Mouse (Mus musculus): Measurements from ENCODE around the gene Ephb1. TPM values are rescaled to one million over a fixed set of nuclear protein-coding genes. Genes with fewer than 3 reads are reported as not detected.

The Ephb1 gene
- polyA plus RNA-seq, 1 experiment from 2014 or later: 12.8 TPM

DNA sequence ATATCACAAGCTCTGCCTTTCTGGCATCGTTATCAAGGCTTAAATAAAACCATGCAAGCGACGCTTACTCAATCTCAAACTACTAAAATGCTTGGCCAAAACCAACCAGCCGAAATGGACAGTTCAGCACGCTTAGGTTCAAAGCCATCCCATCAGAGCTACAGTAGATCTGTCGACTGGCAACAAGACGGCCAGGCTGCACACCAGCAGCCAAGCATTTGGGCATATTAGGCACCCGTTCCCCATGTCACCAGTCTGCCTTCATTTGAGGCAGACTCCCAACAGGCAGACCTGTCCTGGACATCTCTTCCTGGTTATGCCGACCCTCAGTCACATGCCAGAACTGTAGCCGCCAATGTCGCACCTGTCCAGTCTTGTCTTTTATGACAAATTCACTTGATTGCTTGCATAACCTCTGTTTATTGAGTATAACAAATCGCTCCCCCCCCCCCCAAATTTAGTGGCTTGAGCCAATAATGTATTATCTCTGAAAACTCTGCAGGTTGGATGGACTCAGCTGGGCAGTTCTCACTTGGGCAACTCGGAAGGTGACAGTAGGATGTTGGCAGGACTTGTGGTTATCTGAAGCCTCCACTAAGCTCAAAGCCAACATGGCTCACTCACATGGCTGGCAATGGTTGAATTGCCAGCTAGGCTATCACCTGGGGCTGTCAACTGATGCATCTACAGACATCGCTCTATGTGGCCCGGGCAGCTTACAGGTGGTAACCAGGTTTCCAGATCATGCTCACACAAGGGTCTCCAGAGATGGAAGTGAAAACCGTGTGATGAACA lies 24.0 kb downstream of the Ephb1 start:
- no peak for DNase-seq (ENCODE audit: low spot score)
- Histone ChIP-seq H3K36me3 (ENCODE audit: control insufficient read depth, insufficient read depth, low read length) (no peaks in the 10 kb centered on the region), H3K4me1 (replicated peaks; ENCODE audit: control insufficient read depth, insufficient read depth, low read length) (no peaks in the 10 kb centered on the region), H3K9me3 (ENCODE audit: control insufficient read depth, low read length) (no peaks in the 10 kb centered on the region), H3K4me3 (ENCODE audit: low read depth, low read length) (no peak overlapping the region), H3K27me3 (replicated peaks; ENCODE audit: control insufficient read depth, insufficient read depth, low read length) (no peaks in the 10 kb centered on the region), H3K9ac (ENCODE audit: low read length) (no peak overlapping the region), H3K4me2 (ENCODE audit: low read length) (no peak overlapping the region), H3K27ac (ENCODE audit: low read depth) (no peak overlapping the region)
- no peak for ATAC-seq (replicated peaks; ENCODE audit: low FRiP score, low TSS enrichment, low read depth)
- WGBS: 93% methylated on average over 16 of the region's 16 CpGs

DNA sequence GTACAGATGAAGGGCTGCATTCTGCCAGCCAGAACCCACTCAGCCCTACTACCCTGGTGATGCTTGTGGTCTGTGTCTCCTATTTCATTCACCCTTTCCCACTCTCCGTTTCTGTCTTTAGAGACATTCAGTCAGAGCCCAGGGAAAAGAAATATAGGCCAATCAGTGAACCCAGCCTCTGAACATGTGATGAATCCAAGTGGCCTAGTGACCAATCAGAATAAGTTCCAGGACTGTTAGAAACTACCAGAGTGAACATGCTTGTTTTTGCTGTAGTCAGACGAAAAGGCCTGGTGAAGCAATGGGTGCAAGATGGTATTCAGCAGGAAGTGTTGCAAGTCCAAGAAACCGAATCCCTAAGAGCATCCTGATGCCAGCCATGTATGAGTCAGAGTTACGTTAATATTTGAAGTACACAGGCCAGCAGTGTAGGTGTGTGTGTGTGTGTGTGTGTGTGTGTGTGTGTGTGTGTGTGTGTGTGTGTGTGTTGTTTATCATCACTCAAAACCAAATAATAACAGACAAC lies 26.8 kb downstream of the Ephb1 start:
- Histone ChIP-seq H3K4me3 (ENCODE audit: low read depth, low read length) (no peak overlapping the region), H3K36me3 (ENCODE audit: control insufficient read depth, insufficient read depth, low read length) (no peaks in the 10 kb centered on the region), H3K9ac (ENCODE audit: low read length) (no peak overlapping the region), H3K27ac (ENCODE audit: low read depth) (no peak overlapping the region), H3K4me2 (ENCODE audit: low read length) (no peak overlapping the region), H3K27me3 (replicated peaks; ENCODE audit: control insufficient read depth, insufficient read depth, low read length) (no peaks in the 10 kb centered on the region), H3K4me1 (replicated peaks; ENCODE audit: control insufficient read depth, insufficient read depth, low read length) (no peaks in the 10 kb centered on the region), H3K9me3 (ENCODE audit: control insufficient read depth, low read length) (no peaks in the 10 kb centered on the region)
- no peak for ATAC-seq (replicated peaks; ENCODE audit: low FRiP score, low TSS enrichment, low read depth)
- DNase-seq (ENCODE audit: low spot score): no peak
- WGBS: 76% methylated on average over 4 of the region's 4 CpGs

- no peaks in the 10 kb centered on the region for H3K36me3 ChIP-seq (ENCODE audit: control insufficient read depth, insufficient read depth, low read length)
- 83% methylated on average over 6 of the region's 6 CpGs for WGBS
- DNase-seq (ENCODE audit: low spot score) (no peak), ATAC-seq (replicated peaks; ENCODE audit: low FRiP score, low TSS enrichment, low read depth) (no peak)
- H3K9me3 ChIP-seq (ENCODE audit: control insufficient read depth, low read length): no peaks in the 10 kb centered on the region
- no peak overlapping the region for H3K9ac ChIP-seq (ENCODE audit: low read length)
- no peaks in the 10 kb centered on the region for H3K27me3 ChIP-seq (replicated peaks; ENCODE audit: control insufficient read depth, insufficient read depth, low read length)
- no peak overlapping the region for H3K4me3 ChIP-seq (ENCODE audit: low read depth, low read length)
- no peaks in the 10 kb centered on the region for H3K4me1 ChIP-seq (replicated peaks; ENCODE audit: control insufficient read depth, insufficient read depth, low read length)
- no peak overlapping the region for H3K27ac ChIP-seq (ENCODE audit: low read depth)
- H3K4me2 ChIP-seq (ENCODE audit: low read length): no peak overlapping the region
These were observed 39.1 kb downstream of the Ephb1 start for GRCm38 (mm10) chr9:102315436-102315835.

GRCm38 (mm10) chr9:102314795-102315194 lies 39.7 kb downstream of the Ephb1 start:
- WGBS: 76% methylated on average over 1 of the region's 1 CpGs
- DNase-seq (ENCODE audit: low spot score): no peak

GRCm38 (mm10) chr9:102310431-102310830 lies 44.1 kb downstream of the Ephb1 start:
- H3K27me3 ChIP-seq (replicated peaks; ENCODE audit: control insufficient read depth, insufficient read depth, low read length): no peaks in the 10 kb centered on the region
- ATAC-seq (replicated peaks; ENCODE audit: low FRiP score, low TSS enrichment, low read depth): no peak
- DNase-seq (ENCODE audit: low spot score): no peak

More at GRCm38 (mm10) chr9:102314795-102315194, 39.7 kb downstream of the Ephb1 start:
- no peak overlapping the region for H3K4me2 ChIP-seq (ENCODE audit: low read length)
- H3K9ac ChIP-seq (ENCODE audit: low read length): no peak overlapping the region
- no peak for ATAC-seq (replicated peaks; ENCODE audit: low FRiP score, low TSS enrichment, low read depth)
- no peaks in the 10 kb centered on the region for H3K36me3 ChIP-seq (ENCODE audit: control insufficient read depth, insufficient read depth, low read length)
- no peaks in the 10 kb centered on the region for H3K27me3 ChIP-seq (replicated peaks; ENCODE audit: control insufficient read depth, insufficient read depth, low read length)
- no peak overlapping the region for H3K4me3 ChIP-seq (ENCODE audit: low read depth, low read length)
- H3K27ac ChIP-seq (ENCODE audit: low read depth): no peak overlapping the region
- H3K4me1 ChIP-seq (replicated peaks; ENCODE audit: control insufficient read depth, insufficient read depth, low read length): no peaks in the 10 kb centered on the region
- no peaks in the 10 kb centered on the region for H3K9me3 ChIP-seq (ENCODE audit: control insufficient read depth, low read length)

GRCm38 (mm10) chr9:102309278-102309677 lies 45.2 kb downstream of the Ephb1 start:
- Histone ChIP-seq H3K27ac (ENCODE audit: low read depth) (no peak overlapping the region), H3K4me3 (ENCODE audit: low read depth, low read length) (no peak overlapping the region), H3K36me3 (ENCODE audit: control insufficient read depth, insufficient read depth, low read length) (no peaks in the 10 kb centered on the region), H3K27me3 (replicated peaks; ENCODE audit: control insufficient read depth, insufficient read depth, low read length) (no peaks in the 10 kb centered on the region), H3K9me3 (ENCODE audit: control insufficient read depth, low read length) (no peaks in the 10 kb centered on the region), H3K9ac (ENCODE audit: low read length) (no peak overlapping the region), H3K4me1 (replicated peaks; ENCODE audit: control insufficient read depth, insufficient read depth, low read length) (no peaks in the 10 kb centered on the region; the same call in 1 of the 2 replicates), H3K4me2 (ENCODE audit: low read length) (no peak overlapping the region)
- WGBS: 90% methylated on average over 7 of the region's 7 CpGs
- ATAC-seq (replicated peaks; ENCODE audit: low FRiP score, low TSS enrichment, low read depth) (no peak), DNase-seq (ENCODE audit: low spot score) (no peak)

More at GRCm38 (mm10) chr9:102310431-102310830, 44.1 kb downstream of the Ephb1 start:
- no peak overlapping the region for H3K27ac ChIP-seq (ENCODE audit: low read depth)
- H3K36me3 ChIP-seq (ENCODE audit: control insufficient read depth, insufficient read depth, low read length): no peaks in the 10 kb centered on the region
- WGBS: 43% methylated on average over 3 of the region's 3 CpGs
- H3K4me1 ChIP-seq (replicated peaks; ENCODE audit: control insufficient read depth, insufficient read depth, low read length): no peaks in the 10 kb centered on the region; the same call in 1 of the 2 replicates
- H3K4me3 ChIP-seq (ENCODE audit: low read depth, low read length): no peak overlapping the region
- no peak overlapping the region for H3K4me2 ChIP-seq (ENCODE audit: low read length)
- H3K9me3 ChIP-seq (ENCODE audit: control insufficient read depth, low read length): no peaks in the 10 kb centered on the region
- H3K9ac ChIP-seq (ENCODE audit: low read length): no peak overlapping the region

- ATAC-seq (replicated peaks; ENCODE audit: low FRiP score, low TSS enrichment, low read depth) (no peak), DNase-seq (ENCODE audit: low spot score) (no peak)
- Histone ChIP-seq H3K27me3 (replicated peaks; ENCODE audit: control insufficient read depth, insufficient read depth, low read length) (no peaks in the 10 kb centered on the region), H3K27ac (ENCODE audit: low read depth) (no peak overlapping the region), H3K4me3 (ENCODE audit: low read depth, low read length) (no peak overlapping the region), H3K9me3 (ENCODE audit: control insufficient read depth, low read length) (no peaks in the 10 kb centered on the region), H3K36me3 (ENCODE audit: control insufficient read depth, insufficient read depth, low read length) (no peaks in the 10 kb centered on the region), H3K4me1 (replicated peaks; ENCODE audit: control insufficient read depth, insufficient read depth, low read length) (no peaks in the 10 kb centered on the region; the same call in 1 of the 2 replicates), H3K4me2 (ENCODE audit: low read length) (no peak overlapping the region), H3K9ac (ENCODE audit: low read length) (no peak overlapping the region)
- 56% methylated on average over 4 of the region's 4 CpGs for WGBS
These were observed 46.8 kb downstream of the Ephb1 start for GRCm38 (mm10) chr9:102307656-102308055.

- no peak overlapping the region for H3K9ac ChIP-seq (ENCODE audit: low read length)
- no peak for ATAC-seq (replicated peaks; ENCODE audit: low FRiP score, low TSS enrichment, low read depth)
These were observed 47.7 kb downstream of the Ephb1 start for GRCm38 (mm10) chr9:102306645-102307415.

More at GRCm38 (mm10) chr9:102306645-102307415, 47.7 kb downstream of the Ephb1 start:
- DNase-seq (ENCODE audit: low spot score): no peak
- no peaks in the 10 kb centered on the region for H3K27me3 ChIP-seq (replicated peaks; ENCODE audit: control insufficient read depth, insufficient read depth, low read length)
- no peak overlapping the region for H3K4me2 ChIP-seq (ENCODE audit: low read length)
- H3K27ac ChIP-seq (ENCODE audit: low read depth): no peak overlapping the region
- H3K4me1 ChIP-seq (replicated peaks; ENCODE audit: control insufficient read depth, insufficient read depth, low read length): no peaks in the 10 kb centered on the region; the same call in 1 of the 2 replicates
- no peaks in the 10 kb centered on the region for H3K9me3 ChIP-seq (ENCODE audit: control insufficient read depth, low read length)
- no peaks in the 10 kb centered on the region for H3K36me3 ChIP-seq (ENCODE audit: control insufficient read depth, insufficient read depth, low read length)
- no peak overlapping the region for H3K4me3 ChIP-seq (ENCODE audit: low read depth, low read length)
- 86% methylated on average over 1 of the region's 1 CpGs for WGBS
